Mouse (Mus musculus) kidney, postnatal 25 days (tissue): ENCODE results near the gene Zswim9.
"Not testable (repeated sequence)": the region's sequence is repeated elsewhere in the genome, so short reads cannot be mapped to it uniquely, and the experiment has no call there.

ENCODE experiments used
- DNase-seq, 2 experiments: peaks; one replicate each; pipeline ENCODE4 v3.0.0; 2021; ENCODE audit warnings: mixed read lengths in 2 of 2

Zswim9 gene

DNA sequence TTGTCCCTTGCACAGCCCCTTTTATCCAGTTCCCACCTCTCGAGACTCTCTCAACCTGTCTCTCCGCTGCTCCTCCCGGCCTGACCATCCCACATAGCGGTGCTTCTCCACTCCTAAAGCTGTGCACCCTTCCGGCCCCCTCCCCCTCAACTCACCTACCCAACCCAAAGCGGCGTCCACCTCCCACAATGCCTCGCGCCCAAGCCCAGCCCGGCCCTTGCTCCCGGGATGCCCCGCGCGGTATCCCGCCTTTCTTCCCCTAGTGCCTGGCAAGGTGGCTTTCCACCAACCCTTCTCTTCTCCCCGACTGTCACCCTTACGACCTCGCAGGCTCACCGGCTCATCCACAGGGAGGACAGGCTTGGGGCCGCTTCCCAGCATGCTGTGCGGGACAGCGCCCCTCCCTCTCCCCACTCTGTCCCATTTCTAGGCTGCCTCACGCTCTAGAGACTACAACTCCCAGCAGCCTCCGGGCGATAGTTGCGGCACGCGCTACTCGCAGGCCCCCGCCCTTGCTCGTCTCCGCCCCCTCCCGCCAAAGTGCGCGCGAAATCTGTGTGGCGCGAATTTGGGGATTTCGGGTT, at the start of gene Zswim9:
Gene Zswim9, minus strand, starts transcription at position 414 of the 584 bp plus-strand sequence.
- DNase-seq, result peak; percentile 95

DNA sequence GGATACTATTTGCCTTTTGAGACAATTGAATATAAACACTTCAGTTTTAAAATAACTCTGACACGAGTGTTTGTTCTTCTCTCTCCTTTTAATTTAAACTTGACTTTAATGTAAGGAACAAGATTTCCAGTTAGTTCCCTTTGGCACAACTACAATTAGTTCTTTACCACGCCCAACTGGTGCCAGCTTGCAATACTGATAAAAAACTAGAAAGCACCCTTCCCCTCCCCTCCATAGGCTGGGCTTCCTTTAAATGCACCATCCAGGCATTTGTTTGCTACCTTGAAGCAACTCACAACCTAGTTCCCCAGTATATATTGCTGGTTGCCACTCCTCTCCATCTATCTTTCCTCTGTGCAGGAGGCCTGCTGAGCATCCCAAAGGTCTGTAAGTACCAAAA, 45.8 kb upstream of the Zswim9 start, which contains the start of gene Pla2g4c:
Gene Pla2g4c, plus strand, starts transcription at position 340 of the 400 bp plus-strand sequence.
- no peak for DNase-seq

DNA sequence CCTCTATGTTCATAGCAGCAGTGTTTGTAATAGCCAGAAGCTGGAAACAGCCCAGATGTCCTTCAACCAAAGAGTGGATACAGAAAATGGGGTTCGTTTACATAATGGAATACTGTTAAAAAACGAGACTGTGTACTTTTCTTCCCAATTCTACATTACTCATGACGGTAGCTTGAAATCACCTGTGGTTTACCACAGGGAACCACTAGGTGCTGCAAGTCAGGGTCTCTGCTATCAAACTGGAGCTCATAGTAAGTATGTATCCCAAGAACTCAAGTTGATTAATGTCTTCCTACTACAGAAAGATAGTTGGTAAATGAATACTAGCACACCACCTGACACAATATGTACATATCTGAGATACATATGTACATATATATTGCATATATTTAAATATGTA, 42.9 kb upstream of the Zswim9 start:
- DNase-seq, result no peak

DNA sequence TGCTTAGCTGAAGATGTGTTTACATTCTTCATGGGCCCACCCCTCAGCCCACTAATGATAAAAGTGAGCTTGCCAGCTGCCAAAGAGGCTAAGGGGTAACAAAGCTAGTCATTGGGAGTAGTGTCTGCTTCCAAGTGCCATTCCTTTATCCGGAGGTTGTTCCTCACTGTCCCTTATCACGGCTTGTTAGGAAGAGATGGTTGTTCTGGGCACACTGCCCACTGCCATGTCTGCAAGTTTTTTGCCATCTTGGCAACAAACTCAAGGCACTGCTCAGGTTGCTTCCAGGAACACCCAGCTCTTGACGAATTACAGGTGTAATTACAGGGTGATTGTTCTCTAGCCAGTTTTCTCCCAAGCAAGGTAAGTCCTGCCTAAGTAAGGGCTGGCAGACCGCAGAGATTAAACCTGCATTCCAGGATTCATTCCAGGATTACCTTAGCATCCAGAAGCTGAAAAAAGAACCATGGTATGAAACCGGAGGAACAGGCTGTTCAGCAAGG, 35.6 kb upstream of the Zswim9 start:
- DNase-seq, result peak in 1 of 2 experiments; percentile 18

- DNase-seq, result no peak
These were observed 32.9 kb upstream of the Zswim9 start for GRCm38 (mm10) chr7:13311401-13311800.

DNA sequence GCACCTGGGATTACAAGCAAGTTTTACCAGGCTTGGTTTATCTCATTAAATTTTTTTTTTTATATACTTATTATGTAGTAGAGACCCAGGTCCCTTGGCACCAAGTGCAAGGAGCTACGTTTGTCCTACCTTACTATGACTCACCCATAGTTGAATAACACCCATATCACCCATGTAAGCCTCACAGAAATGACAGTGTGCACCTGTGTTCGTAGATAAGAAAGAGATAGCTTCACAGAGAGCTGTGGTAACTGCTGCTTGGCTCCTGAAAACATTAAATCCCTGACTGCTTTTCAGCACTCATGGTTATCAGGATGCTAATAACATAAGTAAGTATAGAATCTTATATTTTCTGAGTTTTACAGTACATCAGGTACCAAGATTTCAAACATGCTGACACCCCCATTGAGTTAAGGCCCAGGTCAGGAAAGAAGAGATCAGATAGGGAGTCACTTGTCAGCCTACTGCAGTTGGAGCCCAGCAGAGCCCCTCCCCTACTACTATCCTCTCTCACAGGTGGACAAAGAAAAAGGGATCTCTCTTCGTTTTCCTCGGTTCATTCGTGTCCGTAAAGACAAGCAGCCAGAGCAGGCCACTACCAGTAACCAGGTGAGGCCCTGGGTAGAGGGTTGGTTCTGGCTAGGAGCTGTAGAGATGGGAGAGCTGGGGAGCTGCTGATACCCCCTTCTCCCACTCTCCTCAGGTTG, 32.1 kb upstream of the Zswim9 start:
- DNase-seq, result no peak

- no peak for DNase-seq
These were observed 30.9 kb upstream of the Zswim9 start for GRCm38 (mm10) chr7:13309407-13309806.

- no peak for DNase-seq
These were observed 24.9 kb upstream of the Zswim9 start for GRCm38 (mm10) chr7:13303372-13303771.

- no peak for DNase-seq
These were observed 24.3 kb upstream of the Zswim9 start for GRCm38 (mm10) chr7:13302780-13303179.

- DNase-seq, result no peak
These were observed 23.1 kb upstream of the Zswim9 start for GRCm38 (mm10) chr7:13301643-13302042.

GRCm38 (mm10) chr7:13298821-13299220, 20.3 kb upstream of the Zswim9 start:
- DNase-seq, result no peak

GRCm38 (mm10) chr7:13297636-13298035, 19.1 kb upstream of the Zswim9 start:
- no peak for DNase-seq

- DNase-seq, result no peak
These were observed 16.7 kb upstream of the Zswim9 start for GRCm38 (mm10) chr7:13295256-13295655.

- no peak for DNase-seq
These were observed 15.6 kb upstream of the Zswim9 start for GRCm38 (mm10) chr7:13293878-13294855.

DNA sequence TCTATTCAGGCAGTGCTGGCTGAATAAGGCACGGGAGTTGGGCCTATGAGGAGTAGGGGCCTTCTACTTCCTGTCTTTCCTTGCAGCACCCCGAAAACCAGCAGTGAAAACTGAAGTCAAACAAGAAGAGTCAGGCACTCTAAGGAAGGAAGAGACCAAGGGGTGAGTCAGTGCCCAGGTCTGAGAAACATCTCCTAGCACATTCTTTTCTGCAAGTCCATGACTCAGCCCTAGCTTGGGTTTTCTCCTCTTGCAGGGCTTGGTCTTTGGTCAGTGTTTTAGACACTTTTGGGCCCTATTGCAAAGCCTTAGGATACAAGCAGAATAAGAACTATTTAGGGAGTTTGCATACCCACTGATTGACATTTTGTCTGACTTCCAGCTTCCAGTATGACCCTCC, 12.8 kb upstream of the Zswim9 start:
- no peak for DNase-seq

GRCm38 (mm10) chr7:13290041-13290675, 11.6 kb upstream of the Zswim9 start:
- DNase-seq, result no peak

DNA sequence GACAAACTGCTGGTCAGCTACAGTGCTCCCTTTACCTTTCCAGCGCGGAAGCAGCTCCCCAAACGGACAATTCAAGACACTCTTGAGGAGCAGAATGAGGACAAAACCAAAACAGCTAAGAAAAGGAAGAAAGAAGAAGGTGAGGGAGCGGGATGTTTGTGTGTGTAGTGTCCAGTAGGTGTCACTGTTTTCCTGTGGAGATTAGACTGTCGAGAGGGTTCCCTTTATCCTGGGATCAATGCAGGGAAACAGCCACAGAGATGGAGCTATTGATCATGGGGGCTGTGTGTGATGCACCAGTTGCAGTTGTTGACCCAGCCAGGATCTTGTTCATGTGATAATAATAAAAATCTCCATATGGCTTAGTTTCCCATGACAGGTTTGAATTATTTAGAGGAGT, 10.1 kb upstream of the Zswim9 start:
- peak in 1 of 2 experiments; percentile 20 for DNase-seq

DNA sequence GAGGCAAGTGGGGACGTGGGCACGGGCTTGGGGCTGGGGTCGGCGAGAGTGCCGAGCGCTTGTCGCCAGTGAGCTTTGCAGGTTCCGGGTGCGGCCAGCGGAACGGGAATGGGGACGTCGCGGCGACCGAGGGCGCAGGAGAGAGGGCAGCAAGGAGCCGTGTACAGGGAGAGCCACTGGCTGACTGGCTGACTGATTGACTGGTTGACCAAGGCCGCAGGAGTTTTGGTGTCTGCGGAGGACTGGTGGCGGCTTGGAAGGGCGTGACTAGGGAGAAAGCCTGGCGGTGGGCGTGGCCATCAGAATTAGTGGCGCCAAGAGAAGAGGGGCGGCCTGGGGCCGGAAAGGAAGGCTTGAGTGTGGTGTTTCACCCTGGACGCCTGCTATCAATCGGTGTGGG, 436 bp upstream of the Zswim9 start:
- DNase-seq, result not testable (repeated sequence)

GRCm38 (mm10) chr7:13277833-13278232, 688 bp downstream of the Zswim9 start:
- DNase-seq, result no peak

DNA sequence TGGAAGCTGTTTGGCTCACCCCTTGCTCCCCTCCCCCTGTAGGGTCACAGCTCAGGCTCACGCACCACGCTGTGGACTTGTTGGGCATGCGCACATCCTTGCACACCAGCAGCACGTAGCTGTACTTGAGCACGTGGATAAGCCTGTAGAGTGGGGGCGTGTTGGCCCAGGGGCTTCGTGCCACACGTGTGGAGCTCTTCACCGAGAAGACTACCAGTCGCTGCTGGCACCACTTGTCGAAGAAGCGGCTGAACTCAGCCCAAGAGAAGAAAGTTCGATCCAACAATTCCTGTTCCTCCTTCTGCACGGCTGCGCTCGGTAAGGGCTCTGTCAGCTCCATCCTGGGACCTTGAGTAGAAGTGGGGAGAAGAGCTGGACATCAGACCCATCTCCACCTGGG, 1.4 kb downstream of the Zswim9 start, which contains the start of gene Lig1:
Gene Lig1, plus strand, starts transcription at position 203 of the 400 bp plus-strand sequence.
- DNase-seq, result no peak

DNA sequence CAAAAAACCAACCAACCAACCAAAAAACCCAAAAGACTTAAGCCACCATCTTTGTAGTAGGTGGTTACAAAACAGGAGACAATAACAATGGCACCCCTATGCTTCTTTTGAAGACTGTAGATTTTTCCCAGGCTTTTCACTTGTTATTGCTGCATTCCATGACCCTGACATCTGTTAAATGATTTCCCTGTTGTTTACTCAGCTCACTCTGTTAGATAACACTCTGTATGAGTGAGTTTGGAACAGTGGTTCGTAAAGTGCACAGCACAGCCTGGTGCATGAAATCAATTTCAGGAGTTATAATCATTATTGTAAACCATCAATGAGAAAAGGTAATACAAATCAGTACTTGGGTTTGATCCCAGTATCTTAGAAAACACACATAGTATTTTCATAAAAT, 6.8 kb downstream of the Zswim9 start:
- no peak for DNase-seq

DNA sequence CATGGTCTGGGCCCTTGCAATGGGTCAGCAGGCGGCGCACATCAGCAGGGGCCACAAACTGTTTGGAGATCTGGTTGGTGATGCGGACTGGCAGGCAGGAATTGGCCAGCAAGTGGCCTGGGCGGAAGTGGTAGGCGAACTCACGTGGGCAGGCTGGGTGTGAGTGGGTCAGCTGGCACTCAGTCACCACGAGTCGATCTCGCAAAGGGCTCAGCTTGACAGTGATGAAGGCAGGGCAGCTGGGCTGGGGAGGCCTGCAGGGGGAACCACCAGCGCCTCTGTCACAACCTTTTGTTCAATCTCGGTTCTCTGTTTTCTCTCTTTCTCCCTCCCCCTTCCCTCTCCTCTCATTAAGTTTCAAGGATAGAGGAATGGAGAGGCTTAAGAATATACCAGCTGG, 9.1 kb downstream of the Zswim9 start:
- DNase-seq, result no peak
